Mouse (Mus musculus) thymus, postnatal 4 days (tissue): ENCODE measurements around the gene Rin3.
A peak's percentile ranks its signal among the peaks of the same experiment; 100 is the strongest.

Experiments used
- DNase-seq: peaks from one replicate; pipeline ENCODE4 v3.0.0; 2021

Rin3 gene

GRCm38 (mm10) chr12:102340471-102340870 lies 57.6 kb downstream of the Rin3 start:
- DNase-seq: no peak

- DNase-seq: no peak
These were observed 59.3 kb downstream of the Rin3 start for GRCm38 (mm10) chr12:102342147-102342546.

- no peak for DNase-seq
These were observed 59.8 kb downstream of the Rin3 start for GRCm38 (mm10) chr12:102342602-102343001.

- no peak for DNase-seq
These were observed 62.4 kb downstream of the Rin3 start for GRCm38 (mm10) chr12:102345031-102345815.

- peak; percentile 82 for DNase-seq
These were observed 63.7 kb downstream of the Rin3 start for GRCm38 (mm10) chr12:102346507-102346906.

- no peak for DNase-seq
These were observed 65.6 kb downstream of the Rin3 start for GRCm38 (mm10) chr12:102348447-102348846.

GRCm38 (mm10) chr12:102350997-102351396 lies 68.1 kb downstream of the Rin3 start:
- no peak for DNase-seq

- DNase-seq: no peak
These were observed 71.5 kb downstream of the Rin3 start for GRCm38 (mm10) chr12:102354126-102354984.

GRCm38 (mm10) chr12:102355784-102356183 lies 72.9 kb downstream of the Rin3 start:
- no peak for DNase-seq

GRCm38 (mm10) chr12:102356781-102357180 lies 73.9 kb downstream of the Rin3 start:
- DNase-seq: no peak

- DNase-seq: no peak
These were observed 76.5 kb downstream of the Rin3 start for GRCm38 (mm10) chr12:102359390-102359789.

- DNase-seq: no peak
These were observed 78.6 kb downstream of the Rin3 start for GRCm38 (mm10) chr12:102361189-102362161.

GRCm38 (mm10) chr12:102365016-102365415 lies 82.2 kb downstream of the Rin3 start:
- no peak for DNase-seq

GRCm38 (mm10) chr12:102366126-102366816 lies 83.4 kb downstream of the Rin3 start:
- DNase-seq: no peak

GRCm38 (mm10) chr12:102367075-102367474 lies 84.2 kb downstream of the Rin3 start:
- no peak for DNase-seq

- DNase-seq: peak; percentile 50
These were observed 85.2 kb downstream of the Rin3 start for GRCm38 (mm10) chr12:102368066-102368465.

- peak; percentile 35 for DNase-seq
These were observed 85.7 kb downstream of the Rin3 start for GRCm38 (mm10) chr12:102368556-102368955.

GRCm38 (mm10) chr12:102369488-102370235 lies 86.8 kb downstream of the Rin3 start:
- DNase-seq: no peak

GRCm38 (mm10) chr12:102370931-102371500 lies 88.2 kb downstream of the Rin3 start:
- no peak for DNase-seq

- DNase-seq: no peak
These were observed 89.5 kb downstream of the Rin3 start for GRCm38 (mm10) chr12:102372322-102372721.

GRCm38 (mm10) chr12:102382180-102382579 lies 99.3 kb downstream of the Rin3 start:
- no peak for DNase-seq
